Mouse (Mus musculus): ENCODE data around the gene Nfib. TPM values are rescaled to one million over a fixed set of nuclear protein-coding genes. Genes with fewer than 3 reads are reported as not detected.

Nfib gene
- total and polyA plus RNA-seq, 3 experiments = 0.16 TPM; not detected in 2

GRCm38 (mm10) chr4:82617257-82617656 is 88.3 kb downstream of the Nfib start:
- DNase-seq (ENCODE audit: low spot score) = no peak
- H3K9me3 ChIP-seq (replicated peaks) = peaks cover 27% of the 10 kb centered on the region

GRCm38 (mm10) chr4:82615712-82616111 is 89.8 kb downstream of the Nfib start:
- TF ChIP-seq GATA1 (IDR thresholded peaks at IDR 0.05; ENCODE audit: borderline replicate concordance, low read length) = no peak
- TF ChIP-seq POLR2AphosphoS5 (IDR thresholded peaks at IDR 0.05; ENCODE audit: insufficient replicate concordance, low read depth, low read length) = no peak
- no peak for TF ChIP-seq TAL1 (conservative IDR thresholded peaks at IDR 0.05; ENCODE audit: low read depth, low read length)
- TF ChIP-seq GATA2 (IDR thresholded peaks at IDR 0.05; ENCODE audit: borderline replicate concordance, low read depth, low read length) = no peak
- TF ChIP-seq CTCF (IDR thresholded peaks at IDR 0.05; ENCODE audit: low read depth, low read length) = no peak
- H3K36me3 ChIP-seq (replicated peaks) = no peaks in the 10 kb centered on the region
- H3K9me3 ChIP-seq (replicated peaks) = peaks cover 28% of the 10 kb centered on the region
- ATAC-seq (ENCODE audit: extremely low read depth, insufficient number of reproducible peaks, low FRiP score, poor library complexity, severe bottlenecking) (no peak), DNase-seq (ENCODE audit: low spot score) (no peak)
- no peak overlapping the region for H3K4me3 ChIP-seq (ENCODE audit: low read depth, low read length)
- no peaks in the 10 kb centered on the region for H3K27me3 ChIP-seq (ENCODE audit: insufficient read depth, low read length)
- no peaks in the 10 kb centered on the region for H3K4me1 ChIP-seq (ENCODE audit: insufficient read depth, low read depth, low read length)

More at GRCm38 (mm10) chr4:82617257-82617656, 88.3 kb downstream of the Nfib start:
- TF ChIP-seq CTCF (IDR thresholded peaks at IDR 0.05; ENCODE audit: low read depth, low read length) (no peak), GATA2 (IDR thresholded peaks at IDR 0.05; ENCODE audit: borderline replicate concordance, low read depth, low read length) (no peak)
- H3K4me1 ChIP-seq (ENCODE audit: insufficient read depth, low read depth, low read length) = no peaks in the 10 kb centered on the region
- ATAC-seq (ENCODE audit: extremely low read depth, insufficient number of reproducible peaks, low FRiP score, poor library complexity, severe bottlenecking) = no peak
- H3K36me3 ChIP-seq (replicated peaks) = no peaks in the 10 kb centered on the region
- no peaks in the 10 kb centered on the region for H3K27me3 ChIP-seq (ENCODE audit: insufficient read depth, low read length)
- no peak overlapping the region for H3K4me3 ChIP-seq (ENCODE audit: low read depth, low read length)

- ATAC-seq (ENCODE audit: extremely low read depth, insufficient number of reproducible peaks, low FRiP score, poor library complexity, severe bottlenecking) = no peak
Observed at GRCm38 (mm10) chr4:82614466-82614805, 91.1 kb downstream of the Nfib start.

GRCm38 (mm10) chr4:82613606-82614465 is 91.7 kb downstream of the Nfib start:
- ATAC-seq (ENCODE audit: extremely low read depth, insufficient number of reproducible peaks, low FRiP score, poor library complexity, severe bottlenecking) (no peak), DNase-seq (ENCODE audit: low spot score) (no peak)
- Histone ChIP-seq H3K27me3 (ENCODE audit: insufficient read depth, low read length) (no peaks in the 10 kb centered on the region), H3K4me1 (ENCODE audit: insufficient read depth, low read depth, low read length) (no peaks in the 10 kb centered on the region), H3K9me3 (replicated peaks) (peaks cover 28% of the 10 kb centered on the region), H3K4me3 (ENCODE audit: low read depth, low read length) (no peak overlapping the region), H3K36me3 (replicated peaks) (no peaks in the 10 kb centered on the region)
- TF ChIP-seq CTCF (IDR thresholded peaks at IDR 0.05; ENCODE audit: low read depth, low read length) (no peak), GATA2 (IDR thresholded peaks at IDR 0.05; ENCODE audit: borderline replicate concordance, low read depth, low read length) (no peak), TAL1 (conservative IDR thresholded peaks at IDR 0.05; ENCODE audit: low read depth, low read length) (no peak), GATA1 (IDR thresholded peaks at IDR 0.05; ENCODE audit: borderline replicate concordance, low read length) (no peak), POLR2AphosphoS5 (IDR thresholded peaks at IDR 0.05; ENCODE audit: insufficient replicate concordance, low read depth, low read length) (no peak)

More at GRCm38 (mm10) chr4:82614466-82614805, 91.1 kb downstream of the Nfib start:
- H3K36me3 ChIP-seq (replicated peaks) = no peaks in the 10 kb centered on the region
- no peaks in the 10 kb centered on the region for H3K4me1 ChIP-seq (ENCODE audit: insufficient read depth, low read depth, low read length)
- peaks cover 28% of the 10 kb centered on the region for H3K9me3 ChIP-seq (replicated peaks)
- no peak overlapping the region for H3K4me3 ChIP-seq (ENCODE audit: low read depth, low read length)
- no peaks in the 10 kb centered on the region for H3K27me3 ChIP-seq (ENCODE audit: insufficient read depth, low read length)
- TF ChIP-seq CTCF (IDR thresholded peaks at IDR 0.05; ENCODE audit: low read depth, low read length) (no peak), TAL1 (conservative IDR thresholded peaks at IDR 0.05; ENCODE audit: low read depth, low read length) (no peak), GATA2 (IDR thresholded peaks at IDR 0.05; ENCODE audit: borderline replicate concordance, low read depth, low read length) (no peak), POLR2AphosphoS5 (IDR thresholded peaks at IDR 0.05; ENCODE audit: insufficient replicate concordance, low read depth, low read length) (no peak), GATA1 (IDR thresholded peaks at IDR 0.05; ENCODE audit: borderline replicate concordance, low read length) (no peak)
- DNase-seq (ENCODE audit: low spot score) = no peak

- Histone ChIP-seq H3K9me3 (replicated peaks) (peaks cover 24% of the 10 kb centered on the region), H3K4me1 (ENCODE audit: insufficient read depth, low read depth, low read length) (no peaks in the 10 kb centered on the region), H3K36me3 (replicated peaks) (no peaks in the 10 kb centered on the region), H3K4me3 (ENCODE audit: low read depth, low read length) (no peak overlapping the region), H3K27me3 (ENCODE audit: insufficient read depth, low read length) (no peaks in the 10 kb centered on the region)
- TF ChIP-seq CTCF (IDR thresholded peaks at IDR 0.05; ENCODE audit: low read depth, low read length) (no peak), TAL1 (conservative IDR thresholded peaks at IDR 0.05; ENCODE audit: low read depth, low read length) (no peak), GATA1 (IDR thresholded peaks at IDR 0.05; ENCODE audit: borderline replicate concordance, low read length) (no peak), GATA2 (IDR thresholded peaks at IDR 0.05; ENCODE audit: borderline replicate concordance, low read depth, low read length) (no peak), POLR2AphosphoS5 (IDR thresholded peaks at IDR 0.05; ENCODE audit: insufficient replicate concordance, low read depth, low read length) (no peak)
- no peak for DNase-seq (ENCODE audit: low spot score)
- ATAC-seq (ENCODE audit: extremely low read depth, insufficient number of reproducible peaks, low FRiP score, poor library complexity, severe bottlenecking) = no peak
Observed at GRCm38 (mm10) chr4:82609676-82610075, 95.9 kb downstream of the Nfib start.

- Histone ChIP-seq H3K4me1 (ENCODE audit: insufficient read depth, low read depth, low read length) (no peaks in the 10 kb centered on the region), H3K9me3 (replicated peaks) (peaks cover 27% of the 10 kb centered on the region), H3K27me3 (ENCODE audit: insufficient read depth, low read length) (no peaks in the 10 kb centered on the region), H3K36me3 (replicated peaks) (no peaks in the 10 kb centered on the region), H3K4me3 (ENCODE audit: low read depth, low read length) (no peak overlapping the region)
- no peak for ATAC-seq (ENCODE audit: extremely low read depth, insufficient number of reproducible peaks, low FRiP score, poor library complexity, severe bottlenecking)
- DNase-seq (ENCODE audit: low spot score) = no peak
- TF ChIP-seq GATA2 (IDR thresholded peaks at IDR 0.05; ENCODE audit: borderline replicate concordance, low read depth, low read length) (no peak), CTCF (IDR thresholded peaks at IDR 0.05; ENCODE audit: low read depth, low read length) (no peak), POLR2AphosphoS5 (IDR thresholded peaks at IDR 0.05; ENCODE audit: insufficient replicate concordance, low read depth, low read length) (no peak), TAL1 (conservative IDR thresholded peaks at IDR 0.05; ENCODE audit: low read depth, low read length) (no peak), GATA1 (IDR thresholded peaks at IDR 0.05; ENCODE audit: borderline replicate concordance, low read length) (no peak)
Observed at GRCm38 (mm10) chr4:82608768-82609610, 96.6 kb downstream of the Nfib start.

All from G1E (cell line).